Comparison of ENCODE assay signal across 21 mouse cellular contexts in genomic region chr16:56798873-56799272, GRCm38 (mm10). TPM values are rescaled to one million over a fixed set of nuclear protein-coding genes. Genes with fewer than 3 reads are reported as not detected.
"Had no signal": no experiment of that assay in that cellular context is flagged by ENCODE, and none has a peak within 500 bp of the region (broad histone marks: within the 10 kb centered on the region; RNA-seq: fewer than 3 reads in every experiment).

No protein-coding gene starts in this region.

- H3K4me2 ChIP-seq: limb, embryonic 15.5 days; liver, embryonic 15.5 days; lung, embryonic 14.5 days; neural tube, embryonic 15.5 days had no signal

- H3K9ac ChIP-seq: limb, embryonic 15.5 days; liver, embryonic 15.5 days; lung, embryonic 14.5 days; neural tube, embryonic 15.5 days had no signal

- H3K9me3 ChIP-seq: limb, embryonic 15.5 days; liver, embryonic 15.5 days; neural tube, embryonic 15.5 days had no signal

- H3K27me3 ChIP-seq: limb, embryonic 15.5 days; liver, embryonic 15.5 days; neural tube, embryonic 15.5 days had no signal

- DNase-seq: kidney, adult 11 months; kidney, adult 9 months; kidney, postnatal 36 days; layer of hippocampus, adult 9-11 months; layer of hippocampus, postnatal 36 days; lung, embryonic 14.5 days; midbrain, embryonic 14.5 days; right cerebral cortex, adult 18-20 months; right cerebral cortex, postnatal 25 days; thymus, adult 18-20 months; thymus, postnatal 14 days had no signal

- H3K27ac ChIP-seq: kidney, postnatal 0 days; limb, embryonic 15.5 days; liver, embryonic 15.5 days; neural tube, embryonic 15.5 days had no signal

- H3K36me3 ChIP-seq: limb, embryonic 15.5 days; liver, embryonic 15.5 days; neural tube, embryonic 15.5 days had no signal

- H3K4me1 ChIP-seq: limb, embryonic 15.5 days; neural tube, embryonic 15.5 days had no signal

- H3K4me3 ChIP-seq: limb, embryonic 15.5 days; liver, embryonic 15.5 days; myocyte; neural tube, embryonic 15.5 days had no signal

RNA-seq across cellular contexts. Expression of gene Adgrg7, which starts 3.2 kb away (rescaled TPM):
- total RNA-seq: layer of hippocampus, adult 18-20 months; layer of hippocampus, postnatal 36 days; left cerebral cortex, adult 8-10 months; left cerebral cortex, postnatal 25 days had no signal
- polyA plus RNA-seq: kidney, postnatal 0 days; limb, embryonic 11.5 days; liver, embryonic 15.5 days; lung, embryonic 14.5 days; midbrain, embryonic 14.5 days; myocyte; neural tube, embryonic 11.5 days; neural tube, embryonic 15.5 days had no signal
